Mouse (Mus musculus) forebrain, embryonic 14.5 days (tissue): ENCODE measurements around the gene Gpank1. TPM values are rescaled to one million over a fixed set of nuclear protein-coding genes. Genes with fewer than 3 reads are reported as not detected.
A peak's percentile ranks its signal among the peaks of the same experiment; 100 is the strongest.

Source experiments
- ATAC-seq: fragments of 200-750 bp; cut with Nextera tagmentation; 2 replicates; pipeline ENCODE4 v1.8.0; 2017; ENCODE audit warnings: mild to moderate bottlenecking, moderate library complexity
- DNase-seq: peaks from one replicate; pipeline ENCODE4 v3.0.0-alpha.2; 2015; ENCODE audit warnings: low spot score
- H3K27ac ChIP-seq: fragments of 300-500 bp; sonication (generic); 2 replicates; pipeline ENCODE4 v1.5.1; 2014; ENCODE audit warnings: low read depth, mild to moderate bottlenecking, control low read depth, low read length, moderate library complexity
- H3K27me3 ChIP-seq: fragments of 300-500 bp; sonication (generic); replicated peaks from 2 replicates; pipeline ENCODE4 v1.6.1; 2014; ENCODE audit warnings: low read length, control low read depth, mixed read lengths; ENCODE audit not compliant: control insufficient read depth, insufficient read depth
- H3K36me3 ChIP-seq: fragments of 300-500 bp; sonication (generic); 2 replicates; pipeline ENCODE4 v1.6.1; 2014; ENCODE audit warnings: low read length, control low read depth; ENCODE audit not compliant: control insufficient read depth, insufficient read depth
- H3K4me1 ChIP-seq: fragments of 300-500 bp; sonication (generic); 2 replicates; pipeline ENCODE4 v1.6.1; 2014; ENCODE audit warnings: antibody characterized with exemption, low read length, control low read depth; ENCODE audit not compliant: control insufficient read depth, insufficient read depth
- H3K4me2 ChIP-seq: fragments of 300-500 bp; sonication (generic); 2 replicates; pipeline ENCODE4 v1.6.1; 2014; ENCODE audit warnings: mild to moderate bottlenecking, control low read depth, low read length
- H3K4me3 ChIP-seq: fragments of 300-500 bp; sonication (generic); 2 replicates; pipeline ENCODE4 v1.5.1; 2014; ENCODE audit warnings: low read depth, low read length, control low read depth
- H3K9ac ChIP-seq: fragments of 300-500 bp; sonication (generic); 2 replicates; pipeline ENCODE4 v1.6.1; 2014; ENCODE audit warnings: mild to moderate bottlenecking, low read length, control low read depth, moderate library complexity
- H3K9me3 ChIP-seq: fragments of 300-500 bp; sonication (generic); replicated peaks from 2 replicates; pipeline ENCODE4 v1.6.1; 2016; ENCODE audit warnings: low read length, control low read depth, mixed read lengths; ENCODE audit not compliant: control insufficient read depth
- WGBS: fragments of 180-500 bp; shearing (Covaris S2); extraction: QIAGEN DNeasy Blood & Tissue Kit; methylation state at CpG from one replicate; pipeline ENCODE4 v1.1.7; 2014; 5-methylcytosine and 5-hydroxymethylcytosine counted together
- polyA plus RNA-seq: library from polyadenylated mRNA; unstranded; fragments of >200 nt; fragmentation: Nextera tagmentation; extraction: Ambion mirVana; gene quantifications from 2 replicates; pipeline ENCODE4 v1.2.1, GENCODE M21; 2014

Gene Gpank1
- polyA plus RNA-seq = 31.3 and 34.2 TPM in 2 replicates

GRCm38 (mm10) chr17:35121143-35121799, at the start of gene Gpank1:
TSS of gene Gpank1 (plus strand) at chr17:35121455.
- H3K4me3 ChIP-seq = peak within 1 kb of the TSS; percentile 89
- peaks cover 49% of the 10 kb centered on the region for H3K36me3 ChIP-seq
- DNase-seq (peak; percentile 100), ATAC-seq (peak; percentile 97)
- peaks cover 11% of the 10 kb centered on the region for H3K4me1 ChIP-seq
- H3K4me2 ChIP-seq = peak within 1 kb of the TSS; percentile 97
- no peaks in the 10 kb centered on the region for H3K27me3 ChIP-seq
- peak within 1 kb of the TSS; percentile 93 for H3K9ac ChIP-seq
- no peaks in the 10 kb centered on the region for H3K9me3 ChIP-seq
- H3K27ac ChIP-seq = peak within 1 kb of the TSS; percentile 90
- under 1% methylated on average over 49 of the region's 50 CpGs for WGBS

GRCm38 (mm10) chr17:35074097-35074496, 47.2 kb upstream of the Gpank1 start:
- ATAC-seq (no peak), DNase-seq (no peak)
- Histone ChIP-seq H3K4me3 (no peak overlapping the region), H3K36me3 (no peaks in the 10 kb centered on the region), H3K4me1 (peaks cover 11% of the 10 kb centered on the region; the same call in 1 of the 2 replicates), H3K9ac (no peak overlapping the region), H3K4me2 (no peak overlapping the region), H3K27me3 (no peaks in the 10 kb centered on the region), H3K27ac (no peak overlapping the region), H3K9me3 (no peaks in the 10 kb centered on the region)
- 60% methylated on average over 17 of the region's 17 CpGs for WGBS

GRCm38 (mm10) chr17:35076507-35077176, 44.6 kb upstream of the Gpank1 start, which contains the start of gene Ly6g6e:
TSS of gene Ly6g6e (plus strand) at chr17:35076902.
- peak within 1 kb of the TSS; percentile 52; the same call in 1 of the 2 replicates for H3K27ac ChIP-seq
- peak within 1 kb of the TSS; percentile 41; the same call in 1 of the 2 replicates for H3K9ac ChIP-seq
- peak within 1 kb of the TSS; percentile 4; the same call in 1 of the 2 replicates for H3K4me3 ChIP-seq
- 30% methylated on average over 10 of the region's 10 CpGs for WGBS
- no peaks in the 10 kb centered on the region for H3K9me3 ChIP-seq
- peak; percentile 70 for DNase-seq
- ATAC-seq = peak; percentile 84
- H3K27me3 ChIP-seq = no peaks in the 10 kb centered on the region
- H3K4me1 ChIP-seq = peaks cover 11% of the 10 kb centered on the region; the same call in 1 of the 2 replicates
- no peaks in the 10 kb centered on the region for H3K36me3 ChIP-seq
- peak within 1 kb of the TSS; percentile 35 for H3K4me2 ChIP-seq

- H3K36me3 ChIP-seq = no peaks in the 10 kb centered on the region
- H3K9ac ChIP-seq = peak overlapping the region; percentile 41; the same call in 1 of the 2 replicates
- WGBS = 38% methylated on average over 2 of the region's 2 CpGs
- 0 out of 2 replicates have a peak overlapping the region, but pooled peaks have one; percentile 52 for H3K27ac ChIP-seq
- peaks cover 11% of the 10 kb centered on the region; the same call in 1 of the 2 replicates for H3K4me1 ChIP-seq
- H3K9me3 ChIP-seq = no peaks in the 10 kb centered on the region
- DNase-seq (no peak), ATAC-seq (peak; percentile 67)
- H3K4me2 ChIP-seq = peak overlapping the region; percentile 35
- H3K4me3 ChIP-seq = peak overlapping the region; percentile 4; the same call in 1 of the 2 replicates
- H3K27me3 ChIP-seq = no peaks in the 10 kb centered on the region
Observed at GRCm38 (mm10) chr17:35077285-35077684, 44.0 kb upstream of the Gpank1 start.

GRCm38 (mm10) chr17:35077786-35078233, 43.4 kb upstream of the Gpank1 start, which contains the start of gene Ly6g6d:
TSS of gene Ly6g6d (minus strand) at chr17:35078065.
- Histone ChIP-seq H3K36me3 (no peaks in the 10 kb centered on the region), H3K9ac (peak within 1 kb of the TSS; percentile 41; the same call in 1 of the 2 replicates), H3K27me3 (no peaks in the 10 kb centered on the region), H3K4me1 (peaks cover 11% of the 10 kb centered on the region; the same call in 1 of the 2 replicates), H3K9me3 (no peaks in the 10 kb centered on the region), H3K27ac (peak within 1 kb of the TSS; percentile 52; the same call in 1 of the 2 replicates), H3K4me2 (peak within 1 kb of the TSS; percentile 35), H3K4me3 (peak within 1 kb of the TSS; percentile 4; the same call in 1 of the 2 replicates)
- ATAC-seq = no peak
- WGBS = 12% methylated on average over 14 of the region's 14 CpGs
- peak; percentile 26 for DNase-seq

GRCm38 (mm10) chr17:35079778-35080177, 41.5 kb upstream of the Gpank1 start:
- H3K9ac ChIP-seq = no peak overlapping the region
- no peaks in the 10 kb centered on the region for H3K27me3 ChIP-seq
- no peak overlapping the region for H3K4me2 ChIP-seq
- 70% methylated on average over 9 of the region's 9 CpGs for WGBS
- DNase-seq (no peak), ATAC-seq (no peak)
- H3K4me1 ChIP-seq = peaks cover 11% of the 10 kb centered on the region; the same call in 1 of the 2 replicates
- no peak overlapping the region for H3K27ac ChIP-seq
- H3K36me3 ChIP-seq = no peaks in the 10 kb centered on the region
- no peaks in the 10 kb centered on the region for H3K9me3 ChIP-seq
- no peak overlapping the region for H3K4me3 ChIP-seq

GRCm38 (mm10) chr17:35080248-35080647, 41.0 kb upstream of the Gpank1 start:
- no peak overlapping the region for H3K27ac ChIP-seq
- peaks cover 11% of the 10 kb centered on the region; the same call in 1 of the 2 replicates for H3K4me1 ChIP-seq
- ATAC-seq (no peak), DNase-seq (no peak)
- no peak overlapping the region for H3K4me3 ChIP-seq
- no peaks in the 10 kb centered on the region for H3K9me3 ChIP-seq
- WGBS = 69% methylated on average over 6 of the region's 6 CpGs
- H3K9ac ChIP-seq = no peak overlapping the region
- H3K4me2 ChIP-seq = no peak overlapping the region
- no peaks in the 10 kb centered on the region for H3K36me3 ChIP-seq
- H3K27me3 ChIP-seq = no peaks in the 10 kb centered on the region

GRCm38 (mm10) chr17:35080710-35081109, 40.5 kb upstream of the Gpank1 start:
- 90% methylated on average over 4 of the region's 4 CpGs for WGBS

More at GRCm38 (mm10) chr17:35080710-35081109, 40.5 kb upstream of the Gpank1 start:
- Histone ChIP-seq H3K36me3 (no peaks in the 10 kb centered on the region), H3K4me1 (peaks cover 11% of the 10 kb centered on the region; the same call in 1 of the 2 replicates), H3K4me2 (no peak overlapping the region), H3K9me3 (no peaks in the 10 kb centered on the region), H3K9ac (no peak overlapping the region), H3K27ac (no peak overlapping the region), H3K4me3 (no peak overlapping the region), H3K27me3 (no peaks in the 10 kb centered on the region)
- ATAC-seq (no peak), DNase-seq (no peak)
